Mouse (Mus musculus): Measurements from ENCODE around the gene Ssu72. TPM values are rescaled to one million over a fixed set of nuclear protein-coding genes. Genes with fewer than 3 reads are reported as not detected.

Ssu72 gene
- total and polyA plus RNA-seq, 3 experiments, result 160 to 245 (median 169) TPM

DNA sequence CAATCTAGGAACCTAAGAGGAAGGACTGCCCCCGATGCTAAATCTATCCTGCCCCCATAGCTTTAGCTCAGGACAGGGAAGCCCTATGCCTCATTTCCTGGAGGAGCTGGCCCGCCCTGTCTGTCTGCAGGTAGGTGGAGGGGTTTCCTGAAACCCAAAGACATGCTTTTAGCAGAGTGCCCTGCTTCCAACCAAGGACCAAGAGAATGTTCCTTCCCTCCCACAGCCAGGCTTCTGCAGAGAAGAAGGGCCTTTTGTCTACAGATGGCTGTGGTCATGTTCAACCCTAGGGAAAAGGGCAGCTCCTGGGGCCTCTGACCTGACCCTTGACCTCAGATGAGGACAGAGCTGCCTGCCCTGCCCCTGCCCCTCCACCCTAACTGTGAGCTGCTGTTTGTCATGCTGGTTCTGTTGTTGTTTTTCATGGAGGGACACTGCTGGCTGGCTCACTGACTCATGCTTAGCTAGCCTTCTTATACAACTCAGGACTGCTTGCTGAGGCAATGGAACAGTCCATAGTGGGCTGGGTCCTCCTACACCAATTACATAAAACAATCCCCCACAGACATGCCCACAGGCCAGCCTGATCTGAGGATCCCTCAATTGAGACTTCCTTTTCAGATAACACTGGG lies 72.2 kb downstream of the Ssu72 start:
- TF ChIP-seq GABPA (IDR thresholded peaks at IDR 0.05; ENCODE audit: insufficient replicate concordance, low read depth, low read length), result no peak
- TF ChIP-seq KAT2A (IDR thresholded peaks at IDR 0.05; ENCODE audit: insufficient replicate concordance, low read length), result no peak
- TF ChIP-seq PAX5 (IDR thresholded peaks at IDR 0.05; ENCODE audit: low read length), result no peak
- TF ChIP-seq RCOR1 (conservative IDR thresholded peaks at IDR 0.05; ENCODE audit: low read depth, low read length), result no peak
- no peak for TF ChIP-seq E2F4 (IDR thresholded peaks at IDR 0.05; ENCODE audit: insufficient replicate concordance, low read depth, low read length)
- no peak for TF ChIP-seq ZC3H11A (IDR thresholded peaks at IDR 0.05; ENCODE audit: low read depth, low read length)
- no peak for TF ChIP-seq NELFE (IDR thresholded peaks at IDR 0.05; ENCODE audit: low read depth, low read length)
- no peak for TF ChIP-seq EP300 (IDR thresholded peaks at IDR 0.05; ENCODE audit: low read length)
- TF ChIP-seq SIN3A (IDR thresholded peaks at IDR 0.05; ENCODE audit: low read length), result no peak
- TF ChIP-seq TBP (conservative IDR thresholded peaks at IDR 0.05; ENCODE audit: low read depth, low read length), result no peak
- TF ChIP-seq MEF2A (IDR thresholded peaks at IDR 0.05; ENCODE audit: borderline replicate concordance, low read depth, low read length), result no peak
- no peak for TF ChIP-seq ELF1 (IDR thresholded peaks at IDR 0.05; ENCODE audit: low read depth, low read length)
- no peak for TF ChIP-seq IRF4 (IDR thresholded peaks at IDR 0.05; ENCODE audit: low read depth, low read length)
- no peak for TF ChIP-seq HCFC1 (IDR thresholded peaks at IDR 0.05; ENCODE audit: low read depth, low read length)
- TF ChIP-seq USF1 (IDR thresholded peaks at IDR 0.05; ENCODE audit: low read depth, low read length), result no peak
- TF ChIP-seq ZKSCAN1 (IDR thresholded peaks at IDR 0.05; ENCODE audit: borderline replicate concordance, low read depth, low read length), result no peak
- no peak for TF ChIP-seq CHD1 (IDR thresholded peaks at IDR 0.05; ENCODE audit: low read depth, low read length)
- TF ChIP-seq MAFK (IDR thresholded peaks at IDR 0.05; ENCODE audit: insufficient replicate concordance, low read length), result no peak
- no peak for TF ChIP-seq BHLHE40 (IDR thresholded peaks at IDR 0.05; ENCODE audit: low read depth, low read length)
- Histone ChIP-seq H3K9me3 (replicated peaks; ENCODE audit: low read length) (no peaks in the 10 kb centered on the region), H3K27ac (ENCODE audit: insufficient read depth, low read depth) (no peak overlapping the region), H3K4me1 (ENCODE audit: control insufficient read depth in 1 of 2, insufficient read depth in 2 of 2) (peaks cover 14 to 38% of the 10 kb centered on the region in 2 experiments), H3K9ac (ENCODE audit: insufficient read depth, low read depth) (no peak overlapping the region), H3K79me2 (replicated peaks; ENCODE audit: control insufficient read depth, extremely low read depth, insufficient read depth, poor library complexity, severe bottlenecking) (no peaks in the 10 kb centered on the region), H3K4me3 (replicated peaks in 1 of 3; ENCODE audit: low read depth in 2 of 3, low read length in 2 of 3, poor library complexity in 1 of 3) (no peak overlapping the region), H3K27me3 (replicated peaks) (peaks cover 47% of the 10 kb centered on the region), H3K36me3 (replicated peaks in 1 of 2; ENCODE audit: control insufficient read depth in 1 of 2, insufficient read depth in 1 of 2, low read length in 1 of 2) (no peaks in the 10 kb centered on the region), H3K4me2 (ENCODE audit: insufficient read depth, low read depth, poor library complexity, severe bottlenecking) (no peak overlapping the region)
- dilution Hi-C loops (cut with MboI; ENCODE audit: extremely low pct_ligation_motif_present, extremely low pct_unique_long_range_greater_than_20kb, low sequenced_read_pairs) (no loop called here), in situ Hi-C loops (cut with MboI; ENCODE audit: low pct_ligation_motif_present, low pct_unique_long_range_greater_than_20kb, low sequenced_read_pairs) (no loop called here)
- DNase-seq (ENCODE audit: extremely low read depth), result no peak

DNA sequence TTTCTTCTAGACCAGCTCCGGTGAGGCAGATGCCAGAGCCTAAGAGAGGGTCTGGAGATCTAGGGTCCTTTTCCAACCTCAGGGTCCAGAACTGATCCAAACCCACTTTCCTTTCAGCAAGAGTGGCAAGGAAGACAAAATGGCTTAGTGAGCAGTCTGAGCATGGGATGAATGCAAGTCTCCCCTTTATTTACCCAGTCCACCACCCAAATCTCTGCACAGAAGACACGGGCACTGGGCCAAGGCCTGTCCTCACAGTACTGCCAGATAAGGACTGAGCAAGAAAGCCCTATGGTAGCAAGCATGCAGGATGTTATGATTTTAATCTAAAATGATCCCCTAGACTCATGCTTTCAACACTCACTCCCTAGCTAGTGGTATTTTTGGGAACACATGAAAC lies 73.2 kb downstream of the Ssu72 start:
- no peak overlapping the region for H3K4me2 ChIP-seq (ENCODE audit: insufficient read depth, low read depth, poor library complexity, severe bottlenecking)
- no peaks in the 10 kb centered on the region for H3K79me2 ChIP-seq (replicated peaks; ENCODE audit: control insufficient read depth, extremely low read depth, insufficient read depth, poor library complexity, severe bottlenecking)
- dilution Hi-C loops (cut with MboI; ENCODE audit: extremely low pct_ligation_motif_present, extremely low pct_unique_long_range_greater_than_20kb, low sequenced_read_pairs) (no loop called here), in situ Hi-C loops (cut with MboI; ENCODE audit: low pct_ligation_motif_present, low pct_unique_long_range_greater_than_20kb, low sequenced_read_pairs) (no loop called here)
- H3K9me3 ChIP-seq (replicated peaks; ENCODE audit: low read length), result no peaks in the 10 kb centered on the region
- no peak overlapping the region for H3K9ac ChIP-seq (ENCODE audit: insufficient read depth, low read depth)
- no peak for TF ChIP-seq CHD1 (IDR thresholded peaks at IDR 0.05; ENCODE audit: low read depth, low read length)
- TF ChIP-seq UBTF (IDR thresholded peaks at IDR 0.05; ENCODE audit: low read depth, low read length), result no peak
- no peak for TF ChIP-seq USF1 (IDR thresholded peaks at IDR 0.05; ENCODE audit: low read depth, low read length)
- H3K27me3 ChIP-seq (replicated peaks), result peaks cover 39% of the 10 kb centered on the region
- no peaks in the 10 kb centered on the region for H3K36me3 ChIP-seq (replicated peaks in 1 of 2; ENCODE audit: control insufficient read depth in 1 of 2, insufficient read depth in 1 of 2, low read length in 1 of 2)
- no peak for DNase-seq (ENCODE audit: extremely low read depth)
- H3K4me3 ChIP-seq (replicated peaks in 1 of 3; ENCODE audit: low read depth in 2 of 3, low read length in 2 of 3, poor library complexity in 1 of 3), result no peak overlapping the region
- H3K27ac ChIP-seq (ENCODE audit: insufficient read depth, low read depth), result no peak overlapping the region
- H3K4me1 ChIP-seq (ENCODE audit: control insufficient read depth in 1 of 2, insufficient read depth in 2 of 2), result peaks cover 14 to 38% of the 10 kb centered on the region in 2 experiments
